Mouse (Mus musculus) spleen, embryonic (tissue): ENCODE results near the gene Ubl3.

Experiments used
- CTCF ChIA-PET: fragments of 350-600 bp; sonication (Branson Sonifier 250); formaldehyde crosslinking; loops from one replicate; lab custom pipeline; 2022; lab: Charles Lee

Gene Ubl3

GRCm38 (mm10) chr5:148533924-148534323 lies 18.7 kb downstream of the Ubl3 start:
- CTCF ChIA-PET = interaction anchor here (0.5 kb wide), 1 partner anchor 36 kb away, joined by 9 read pairs; no protein-coding TSS in a partner anchor

GRCm38 (mm10) chr5:148532201-148532600 lies 20.4 kb downstream of the Ubl3 start:
- CTCF ChIA-PET = no interaction called here

- CTCF ChIA-PET = interaction anchor here (0.6 kb wide), 1 partner anchor 429 kb away, joined by 3 read pairs; no protein-coding TSS in a partner anchor
Measured at GRCm38 (mm10) chr5:148527632-148528031, 25.0 kb downstream of the Ubl3 start.

- CTCF ChIA-PET = no interaction called here
Measured at GRCm38 (mm10) chr5:148526631-148527030, 26.0 kb downstream of the Ubl3 start.

- CTCF ChIA-PET = interaction anchor here (0.6 kb wide), 1 partner anchor 305 kb away, joined by 3 read pairs; no protein-coding TSS in a partner anchor
Measured at GRCm38 (mm10) chr5:148523202-148523971, 29.2 kb downstream of the Ubl3 start.

GRCm38 (mm10) chr5:148522378-148522777 lies 30.2 kb downstream of the Ubl3 start:
- CTCF ChIA-PET = interaction anchor here (0.6 to 0.7 kb wide), 2 partner anchors 32 to 476 kb away, joined by 3 to 5 read pairs; no protein-coding TSS in a partner anchor

- CTCF ChIA-PET = no interaction called here
Measured at GRCm38 (mm10) chr5:148517445-148517844, 35.1 kb downstream of the Ubl3 start.

- CTCF ChIA-PET = interaction anchor here (1.7 kb wide), 1 partner anchor 11 kb away, joined by 4 read pairs; no protein-coding TSS in a partner anchor
Measured at GRCm38 (mm10) chr5:148512042-148512640, 40.4 kb downstream of the Ubl3 start.

- CTCF ChIA-PET = no interaction called here
Measured at GRCm38 (mm10) chr5:148510265-148510664, 42.3 kb downstream of the Ubl3 start.

- CTCF ChIA-PET = no interaction called here
Measured at GRCm38 (mm10) chr5:148509731-148510130, 42.9 kb downstream of the Ubl3 start.

GRCm38 (mm10) chr5:148508901-148509604 lies 43.5 kb downstream of the Ubl3 start:
- CTCF ChIA-PET = no interaction called here

- CTCF ChIA-PET = no interaction called here
Measured at GRCm38 (mm10) chr5:148505381-148505780, 47.2 kb downstream of the Ubl3 start.

- CTCF ChIA-PET = interaction anchor here (0.6 kb wide), 1 partner anchor 27 kb away, joined by 3 read pairs; no protein-coding TSS in a partner anchor
Measured at GRCm38 (mm10) chr5:148502237-148502636, 50.4 kb downstream of the Ubl3 start.

GRCm38 (mm10) chr5:148501228-148501957 lies 51.2 kb downstream of the Ubl3 start:
- CTCF ChIA-PET = interaction anchor here (0.6 to 1.6 kb wide), 2 partner anchors 10 to 28 kb away, joined by 3 to 4 read pairs; no protein-coding TSS in a partner anchor

- CTCF ChIA-PET = interaction anchor here (1.6 kb wide), 1 partner anchor 11 kb away, joined by 4 read pairs; no protein-coding TSS in a partner anchor
Measured at GRCm38 (mm10) chr5:148500516-148500915, 52.1 kb downstream of the Ubl3 start.

- CTCF ChIA-PET = no interaction called here
Measured at GRCm38 (mm10) chr5:148499616-148500015, 53.0 kb downstream of the Ubl3 start.

- CTCF ChIA-PET = interaction anchor here (0.6 kb wide), 2 partner anchors 53 to 219 kb away, joined by 4 to 5 read pairs; no protein-coding TSS in a partner anchor
Measured at GRCm38 (mm10) chr5:148495991-148496390, 56.6 kb downstream of the Ubl3 start.

- CTCF ChIA-PET = interaction anchor here (0.6 to 0.7 kb wide), 2 partner anchors 11 to 1744 kb away, joined by 3 to 5 read pairs; no protein-coding TSS in a partner anchor
Measured at GRCm38 (mm10) chr5:148495173-148495572, 57.4 kb downstream of the Ubl3 start.

GRCm38 (mm10) chr5:148494249-148494648 lies 58.3 kb downstream of the Ubl3 start:
- CTCF ChIA-PET = no interaction called here

GRCm38 (mm10) chr5:148493025-148493424 lies 59.6 kb downstream of the Ubl3 start:
- CTCF ChIA-PET = no interaction called here

GRCm38 (mm10) chr5:148490391-148490790 lies 62.2 kb downstream of the Ubl3 start:
- CTCF ChIA-PET = interaction anchor here (0.7 kb wide), 1 partner anchor 32 kb away, joined by 3 read pairs; no protein-coding TSS in a partner anchor
